Mouse (Mus musculus) adrenal gland, postnatal 25 days (tissue): Measurements from ENCODE around the gene Gtf2a1. TPM values are rescaled to one million over a fixed set of nuclear protein-coding genes. Genes with fewer than 3 reads are reported as not detected.
A peak's percentile ranks its signal among the peaks of the same experiment; 100 is the strongest.
"Not testable (repeated sequence)": the region's sequence is repeated elsewhere in the genome, so short reads cannot be mapped to it uniquely, and the experiment has no call there.

ENCODE experiments used
- DNase-seq: peaks from one replicate; pipeline ENCODE4 v3.0.0; 2021; ENCODE audit warnings: mixed read lengths
- total RNA-seq: library from RNA; stranded (reverse); gene quantifications from 2 replicates; pipeline ENCODE4 v1.2.3, GENCODE M21; 2021

The Gtf2a1 gene
- total RNA-seq, 1 experiment from 2014 or later, result 50.1 TPM

DNA sequence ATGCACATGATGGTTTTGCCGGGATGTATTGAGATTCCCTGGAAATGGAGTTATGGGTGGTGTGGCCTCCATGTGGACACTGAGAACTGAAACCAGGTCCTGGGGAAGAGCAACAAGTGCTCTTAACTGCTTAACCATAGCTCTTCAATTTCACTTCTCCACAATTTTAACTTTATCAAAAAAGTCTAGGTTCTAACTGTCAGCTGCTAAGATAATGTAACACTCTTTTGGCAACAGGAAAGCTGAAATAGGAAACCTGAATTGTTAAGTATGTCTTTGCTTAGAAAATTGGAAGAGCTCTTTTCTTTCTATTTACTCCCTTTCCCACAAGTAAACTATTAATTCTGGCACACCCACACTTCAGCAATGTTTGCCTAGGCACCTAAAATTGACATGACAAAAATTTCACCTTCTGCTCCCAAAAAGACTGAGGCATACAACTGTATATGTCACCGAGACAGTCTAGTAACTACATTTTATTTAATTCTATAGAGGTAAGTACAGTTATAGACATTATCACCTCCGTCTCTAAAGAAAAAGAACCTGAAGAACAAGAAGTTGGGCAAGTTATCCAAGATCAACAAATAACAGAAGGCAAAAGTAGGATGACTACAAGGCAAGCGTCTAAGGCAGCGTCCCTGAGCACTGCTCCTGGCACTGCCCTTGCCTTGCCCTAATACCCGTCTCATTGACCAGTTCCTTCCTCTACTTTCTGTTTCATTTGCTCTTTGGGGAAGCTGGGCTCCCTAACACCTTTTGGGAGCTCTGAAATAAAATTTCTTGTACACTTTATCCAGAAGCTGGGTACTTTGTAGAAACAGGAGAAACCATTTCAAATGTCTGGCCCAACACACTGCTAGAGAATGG lies 8.8 kb downstream of the Gtf2a1 start:
- DNase-seq, result no peak

- no peak for DNase-seq
These were observed 10.6 kb downstream of the Gtf2a1 start for GRCm38 (mm10) chr12:91579665-91580064.

- DNase-seq, result no peak
These were observed 18.6 kb downstream of the Gtf2a1 start for GRCm38 (mm10) chr12:91571708-91572107.

GRCm38 (mm10) chr12:91569255-91569654 lies 21.0 kb downstream of the Gtf2a1 start:
- DNase-seq, result no peak

- DNase-seq, result no peak
These were observed 23.1 kb downstream of the Gtf2a1 start for GRCm38 (mm10) chr12:91567145-91567544.

DNA sequence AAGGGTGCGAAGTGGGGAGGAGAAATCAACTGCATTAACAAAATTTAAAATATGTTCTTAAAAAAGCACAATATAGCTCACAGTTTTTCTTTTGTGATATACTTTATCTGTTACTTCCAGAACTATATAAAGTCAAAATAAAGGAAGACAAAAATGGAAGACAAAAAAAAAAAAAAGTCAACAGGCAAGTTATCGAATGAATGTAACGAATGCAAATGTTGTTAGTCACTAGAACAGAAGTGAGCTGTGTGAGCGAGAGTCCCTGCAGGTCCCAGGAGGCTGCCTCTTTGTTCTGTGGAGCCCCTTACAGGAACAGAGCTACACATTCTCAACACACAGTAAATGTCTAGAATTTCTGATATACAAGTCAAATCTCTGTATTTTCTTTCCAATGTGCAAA lies 32.1 kb downstream of the Gtf2a1 start:
- DNase-seq, result not testable (repeated sequence)

- not testable (repeated sequence) for DNase-seq
These were observed 32.8 kb downstream of the Gtf2a1 start for GRCm38 (mm10) chr12:91557358-91558005.

- peak; percentile 34 for DNase-seq
These were observed 38.3 kb downstream of the Gtf2a1 start for GRCm38 (mm10) chr12:91551773-91552526.

GRCm38 (mm10) chr12:91549471-91549870 lies 40.8 kb downstream of the Gtf2a1 start:
- DNase-seq, result no peak

- DNase-seq, result no peak
These were observed 50.1 kb downstream of the Gtf2a1 start for GRCm38 (mm10) chr12:91540202-91540601.

DNA sequence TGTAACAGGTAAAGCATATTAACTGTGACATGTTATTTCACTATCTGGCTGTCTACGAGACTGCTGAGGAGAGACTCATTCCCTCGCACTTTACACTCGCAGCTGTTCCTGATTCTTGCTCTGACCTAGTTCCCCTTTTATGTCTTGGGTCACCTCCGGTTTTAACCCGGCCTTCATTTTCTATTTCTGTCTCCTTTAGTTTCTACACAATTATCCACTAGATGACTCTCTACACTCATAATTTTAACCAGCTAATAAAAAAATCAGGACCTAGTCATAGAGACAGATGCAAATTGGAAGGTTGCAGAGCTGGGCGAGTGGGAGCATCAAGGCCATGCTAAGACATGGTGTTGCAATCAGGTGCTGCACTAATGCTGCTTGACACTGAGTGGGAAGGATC lies 55.8 kb downstream of the Gtf2a1 start:
- no peak for DNase-seq

GRCm38 (mm10) chr12:91523626-91524025 lies 66.7 kb downstream of the Gtf2a1 start:
- no peak for DNase-seq

GRCm38 (mm10) chr12:91517808-91518207 lies 72.5 kb downstream of the Gtf2a1 start:
- no peak for DNase-seq

DNA sequence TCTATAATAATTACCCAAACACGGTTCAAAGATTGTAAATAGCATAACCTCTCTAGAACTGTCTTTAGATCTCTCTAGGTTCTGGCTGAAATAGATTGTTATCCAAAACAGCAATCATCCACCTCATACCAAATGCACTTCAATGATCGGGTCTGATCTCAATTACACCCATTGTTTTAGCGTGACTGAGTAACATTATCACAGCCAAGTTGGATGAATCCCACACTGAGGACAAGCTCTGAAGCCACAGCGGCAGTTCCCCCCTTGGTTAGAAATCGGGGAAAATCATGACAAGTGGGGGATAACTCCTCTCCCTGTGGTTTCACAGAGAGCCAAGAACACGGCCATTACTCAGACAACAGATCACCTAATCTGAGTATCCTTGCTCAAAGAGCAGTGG lies 76.3 kb downstream of the Gtf2a1 start:
- no peak for DNase-seq

DNA sequence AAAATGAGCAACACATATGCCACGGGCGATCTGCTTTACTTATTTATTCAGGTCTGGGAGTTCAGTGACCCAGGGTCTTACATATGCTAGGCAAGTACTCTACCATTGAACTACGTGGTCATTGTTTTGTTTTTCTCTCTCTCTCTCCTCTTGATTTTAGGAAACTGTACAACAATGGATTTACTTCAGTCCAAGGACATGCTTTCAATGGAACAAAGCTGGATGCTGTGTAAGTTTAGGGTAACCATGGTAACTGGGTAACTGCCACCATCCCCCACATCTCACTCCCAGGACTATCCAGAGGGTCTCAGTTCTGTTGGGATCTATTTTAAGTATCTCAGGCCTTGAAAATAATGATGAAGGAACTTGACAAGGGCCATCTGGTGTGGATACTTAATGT lies 78.5 kb downstream of the Gtf2a1 start:
- no peak for DNase-seq

Other genes starting within 250 kb of the Gtf2a1 start
- gene Cep128, start 206.1 kb downstream of the Gtf2a1 start, total RNA-seq, result 4.6 and 5.4 TPM in 2 replicates
- gene Tshr, start 205.9 kb downstream of the Gtf2a1 start, total RNA-seq, result 1.3 and 1.8 TPM in 2 replicates
- gene Ston2, start 197.9 kb upstream of the Gtf2a1 start, total RNA-seq, result 7.3 and 11.5 TPM in 2 replicates